Mouse (Mus musculus): Measurements from ENCODE around the gene Eya4. TPM values are rescaled to one million over a fixed set of nuclear protein-coding genes. Genes with fewer than 3 reads are reported as not detected.

Eya4 gene
- 0.51 and 0.77 TPM in 2 replicates for polyA plus RNA-seq (2014; fragmentation: Nextera tagmentation; extraction: Ambion mirVana)

- Histone ChIP-seq H3K9me3 (ENCODE audit: control insufficient read depth, low read length) (no peaks in the 10 kb centered on the region), H3K4me3 (ENCODE audit: low read depth, low read length) (peak within 1 kb of the TSS; percentile 54), H3K27ac (ENCODE audit: low read depth) (no peak within 1 kb of the TSS), H3K4me1 (replicated peaks; ENCODE audit: control insufficient read depth, insufficient read depth, low read length) (peaks cover 9% of the 10 kb centered on the region), H3K4me2 (ENCODE audit: low read length) (peak within 1 kb of the TSS; percentile 65), H3K9ac (ENCODE audit: low read length) (peak within 1 kb of the TSS; percentile 48; the same call in 1 of the 2 replicates), H3K36me3 (ENCODE audit: control insufficient read depth, insufficient read depth, low read length) (no peaks in the 10 kb centered on the region), H3K27me3 (replicated peaks; ENCODE audit: control insufficient read depth, insufficient read depth, low read length) (peaks cover 44% of the 10 kb centered on the region)
- DNase-seq (ENCODE audit: low spot score), result peak; percentile 76
- peak; percentile 82 for ATAC-seq (replicated peaks; ENCODE audit: low FRiP score, low TSS enrichment, low read depth)
- 1% methylated on average over 67 of the region's 79 CpGs for WGBS
Observed at GRCm38 (mm10) chr10:23350011-23350911, at the start of gene Eya4. TSS of gene Eya4 (minus strand) at chr10:23350786.

- H3K9me3 ChIP-seq (ENCODE audit: control insufficient read depth, low read length), result no peaks in the 10 kb centered on the region
- DNase-seq (ENCODE audit: low spot score), result no peak
- no peaks in the 10 kb centered on the region for H3K4me1 ChIP-seq (replicated peaks; ENCODE audit: control insufficient read depth, insufficient read depth, low read length)
- H3K4me2 ChIP-seq (ENCODE audit: low read length), result no peak overlapping the region
- no peak for ATAC-seq (replicated peaks; ENCODE audit: low FRiP score, low TSS enrichment, low read depth)
- no peaks in the 10 kb centered on the region for H3K27me3 ChIP-seq (replicated peaks; ENCODE audit: control insufficient read depth, insufficient read depth, low read length)
- no peak overlapping the region for H3K9ac ChIP-seq (ENCODE audit: low read length)
- no peak overlapping the region for H3K27ac ChIP-seq (ENCODE audit: low read depth)
- H3K36me3 ChIP-seq (ENCODE audit: control insufficient read depth, insufficient read depth, low read length), result no peaks in the 10 kb centered on the region
- WGBS, result 86% methylated on average over 3 of the region's 3 CpGs
- H3K4me3 ChIP-seq (ENCODE audit: low read depth, low read length), result no peak overlapping the region
Observed at GRCm38 (mm10) chr10:23395399-23395798, 44.8 kb upstream of the Eya4 start.

- Histone ChIP-seq H3K36me3 (ENCODE audit: control insufficient read depth, insufficient read depth, low read length) (no peaks in the 10 kb centered on the region), H3K9me3 (ENCODE audit: control insufficient read depth, low read length) (no peaks in the 10 kb centered on the region), H3K9ac (ENCODE audit: low read length) (no peak overlapping the region), H3K27ac (ENCODE audit: low read depth) (no peak overlapping the region), H3K4me2 (ENCODE audit: low read length) (no peak overlapping the region), H3K27me3 (replicated peaks; ENCODE audit: control insufficient read depth, insufficient read depth, low read length) (no peaks in the 10 kb centered on the region), H3K4me3 (ENCODE audit: low read depth, low read length) (no peak overlapping the region), H3K4me1 (replicated peaks; ENCODE audit: control insufficient read depth, insufficient read depth, low read length) (no peaks in the 10 kb centered on the region)
- DNase-seq (ENCODE audit: low spot score) (no peak), ATAC-seq (replicated peaks; ENCODE audit: low FRiP score, low TSS enrichment, low read depth) (no peak)
- WGBS, result 86% methylated on average over 11 of the region's 11 CpGs
Observed at GRCm38 (mm10) chr10:23394556-23395245, 44.1 kb upstream of the Eya4 start.

GRCm38 (mm10) chr10:23394152-23394551 lies 43.6 kb upstream of the Eya4 start:
- DNase-seq (ENCODE audit: low spot score) (no peak), ATAC-seq (replicated peaks; ENCODE audit: low FRiP score, low TSS enrichment, low read depth) (no peak)
- H3K4me1 ChIP-seq (replicated peaks; ENCODE audit: control insufficient read depth, insufficient read depth, low read length), result no peaks in the 10 kb centered on the region
- no peak overlapping the region for H3K4me3 ChIP-seq (ENCODE audit: low read depth, low read length)
- no peaks in the 10 kb centered on the region for H3K9me3 ChIP-seq (ENCODE audit: control insufficient read depth, low read length)
- H3K27me3 ChIP-seq (replicated peaks; ENCODE audit: control insufficient read depth, insufficient read depth, low read length), result no peaks in the 10 kb centered on the region
- WGBS, result 48% methylated on average over 6 of the region's 6 CpGs
- H3K4me2 ChIP-seq (ENCODE audit: low read length), result no peak overlapping the region
- no peak overlapping the region for H3K27ac ChIP-seq (ENCODE audit: low read depth)
- H3K9ac ChIP-seq (ENCODE audit: low read length), result no peak overlapping the region
- no peaks in the 10 kb centered on the region for H3K36me3 ChIP-seq (ENCODE audit: control insufficient read depth, insufficient read depth, low read length)

- Histone ChIP-seq H3K4me2 (ENCODE audit: low read length) (no peak overlapping the region), H3K9me3 (ENCODE audit: control insufficient read depth, low read length) (no peaks in the 10 kb centered on the region), H3K4me1 (replicated peaks; ENCODE audit: control insufficient read depth, insufficient read depth, low read length) (no peaks in the 10 kb centered on the region), H3K27me3 (replicated peaks; ENCODE audit: control insufficient read depth, insufficient read depth, low read length) (no peaks in the 10 kb centered on the region), H3K36me3 (ENCODE audit: control insufficient read depth, insufficient read depth, low read length) (no peaks in the 10 kb centered on the region), H3K9ac (ENCODE audit: low read length) (no peak overlapping the region), H3K4me3 (ENCODE audit: low read depth, low read length) (no peak overlapping the region), H3K27ac (ENCODE audit: low read depth) (no peak overlapping the region)
- no peak for ATAC-seq (replicated peaks; ENCODE audit: low FRiP score, low TSS enrichment, low read depth)
- DNase-seq (ENCODE audit: low spot score), result no peak
- 84% methylated on average over 6 of the region's 6 CpGs for WGBS
Observed at GRCm38 (mm10) chr10:23363866-23364265, 13.3 kb upstream of the Eya4 start.

- Histone ChIP-seq H3K9me3 (ENCODE audit: control insufficient read depth, low read length) (no peaks in the 10 kb centered on the region), H3K4me3 (ENCODE audit: low read depth, low read length) (peak overlapping the region; percentile 54), H3K27me3 (replicated peaks; ENCODE audit: control insufficient read depth, insufficient read depth, low read length) (peaks cover 45% of the 10 kb centered on the region), H3K4me2 (ENCODE audit: low read length) (peak overlapping the region; percentile 65), H3K9ac (ENCODE audit: low read length) (peak overlapping the region; percentile 48; the same call in 1 of the 2 replicates), H3K4me1 (replicated peaks; ENCODE audit: control insufficient read depth, insufficient read depth, low read length) (peaks cover 9% of the 10 kb centered on the region), H3K36me3 (ENCODE audit: control insufficient read depth, insufficient read depth, low read length) (no peaks in the 10 kb centered on the region), H3K27ac (ENCODE audit: low read depth) (no peak overlapping the region)
- WGBS, result under 1% methylated on average over 31 of the region's 33 CpGs
- 0 out of 2 replicates have a peak, but pooled peaks have one; percentile 32 for ATAC-seq (replicated peaks; ENCODE audit: low FRiP score, low TSS enrichment, low read depth)
- peak; percentile 82 for DNase-seq (ENCODE audit: low spot score)
Observed at GRCm38 (mm10) chr10:23349392-23350010, 1.1 kb downstream of the Eya4 start.

GRCm38 (mm10) chr10:23348893-23349391 lies 1.6 kb downstream of the Eya4 start:
- 2% methylated on average over 22 of the region's 22 CpGs for WGBS
- 0 out of 2 replicates have a peak, but pooled peaks have one; percentile 21 for ATAC-seq (replicated peaks; ENCODE audit: low FRiP score, low TSS enrichment, low read depth)
- peaks cover 9% of the 10 kb centered on the region for H3K4me1 ChIP-seq (replicated peaks; ENCODE audit: control insufficient read depth, insufficient read depth, low read length)
- peak overlapping the region; percentile 54 for H3K4me3 ChIP-seq (ENCODE audit: low read depth, low read length)
- H3K9me3 ChIP-seq (ENCODE audit: control insufficient read depth, low read length), result no peaks in the 10 kb centered on the region
- no peak overlapping the region for H3K9ac ChIP-seq (ENCODE audit: low read length)
- H3K27ac ChIP-seq (ENCODE audit: low read depth), result no peak overlapping the region
- H3K4me2 ChIP-seq (ENCODE audit: low read length), result peak overlapping the region; percentile 65
- H3K36me3 ChIP-seq (ENCODE audit: control insufficient read depth, insufficient read depth, low read length), result no peaks in the 10 kb centered on the region
- DNase-seq (ENCODE audit: low spot score), result peak; percentile 68
- peaks cover 45% of the 10 kb centered on the region for H3K27me3 ChIP-seq (replicated peaks; ENCODE audit: control insufficient read depth, insufficient read depth, low read length)
